Mouse (Mus musculus): ENCODE measurements around the gene Pde5a. TPM values are rescaled to one million over a fixed set of nuclear protein-coding genes. Genes with fewer than 3 reads are reported as not detected.
A peak's percentile ranks its signal among the peaks of the same experiment; 100 is the strongest.

The Pde5a gene
- polyA plus RNA-seq, 1 experiment from 2014 or later, result 27.8 TPM

DNA sequence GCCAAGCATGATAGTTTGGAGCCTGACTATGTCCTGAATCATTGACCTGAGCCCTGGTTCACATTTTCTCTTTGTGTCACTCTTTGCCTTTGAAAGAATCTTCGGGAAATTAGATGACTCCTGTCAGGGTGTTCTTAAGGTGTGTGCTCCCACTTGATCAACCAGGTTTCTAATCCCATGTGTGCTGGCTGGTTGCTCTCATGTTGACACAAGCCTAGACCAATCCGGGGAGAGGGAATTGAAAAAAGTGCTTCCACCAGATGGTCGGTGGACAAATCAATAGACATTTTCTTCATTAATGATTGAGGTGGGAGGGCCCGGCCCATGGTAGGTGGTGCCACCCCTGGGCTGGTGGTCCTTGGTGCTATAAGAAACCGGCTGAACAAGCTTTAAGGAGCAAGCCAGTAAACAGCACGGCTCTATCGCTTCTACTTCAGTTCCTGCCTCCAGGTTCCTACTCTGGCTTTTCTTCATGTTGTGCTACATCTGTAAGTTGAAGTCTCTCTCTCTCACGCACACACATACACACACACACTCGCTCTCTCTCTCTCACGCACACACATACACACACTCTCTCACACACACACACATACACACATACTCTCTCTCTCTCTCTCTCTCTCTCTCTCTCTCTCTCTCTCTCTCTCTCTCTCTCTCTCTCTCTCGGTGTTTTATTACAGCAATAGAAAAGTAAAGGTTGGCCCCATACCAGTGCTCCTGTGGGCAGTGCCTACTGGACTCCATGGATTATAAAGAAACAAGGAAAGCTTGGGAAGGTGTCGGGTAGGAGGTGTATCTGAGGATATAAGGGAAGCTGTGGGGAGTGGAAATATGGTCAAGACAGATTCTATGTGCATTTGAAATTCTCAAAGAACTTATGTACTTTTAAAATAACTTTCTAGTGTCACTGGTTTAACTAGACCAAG lies 132.1 kb downstream of the Pde5a start:
- ATAC-seq (ENCODE audit: borderline replicate concordance, extremely low read depth, low FRiP score, low TSS enrichment), result peak; percentile 23; the same call in 1 of the 2 replicates
- Histone ChIP-seq H3K9me3 (no peaks in the 10 kb centered on the region), H3K27ac (no peak overlapping the region), H3K4me2 (no peak overlapping the region), H3K27me3 (no peaks in the 10 kb centered on the region), H3K9ac (no peak overlapping the region), H3K36me3 (peaks cover 16% of the 10 kb centered on the region), H3K4me1 (no peaks in the 10 kb centered on the region), H3K4me3 (no peak overlapping the region)
- WGBS, result 71% methylated on average over 12 of the region's 12 CpGs

DNA sequence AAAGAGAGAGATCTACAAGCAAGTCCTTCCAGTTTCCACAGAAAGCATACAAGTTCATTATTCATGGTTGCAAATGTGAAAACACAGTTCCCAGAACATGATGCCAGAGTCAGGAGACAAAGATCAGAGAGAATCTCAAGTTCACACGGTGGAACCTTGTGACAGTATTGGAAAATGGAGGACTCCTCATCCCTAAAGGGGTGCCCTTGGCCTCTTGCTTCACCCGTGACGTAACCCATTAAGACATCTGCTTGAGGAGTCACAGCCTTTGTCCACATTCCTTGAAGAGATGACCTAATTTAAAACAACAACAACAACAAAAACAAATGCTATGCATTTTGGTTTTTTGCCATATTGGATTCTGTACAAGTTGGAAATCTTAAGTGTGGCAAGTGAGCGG lies 136.3 kb downstream of the Pde5a start:
- H3K9me3 ChIP-seq, result no peaks in the 10 kb centered on the region
- whole genome bisulfite sequencing, result 79% methylated on average over 4 of the region's 4 CpGs
- no peaks in the 10 kb centered on the region for H3K27me3 ChIP-seq
- H3K36me3 ChIP-seq, result no peaks in the 10 kb centered on the region
- H3K4me3 ChIP-seq, result no peak overlapping the region
- H3K9ac ChIP-seq, result no peak overlapping the region
- no peak overlapping the region for H3K4me2 ChIP-seq
- ATAC-seq (ENCODE audit: borderline replicate concordance, extremely low read depth, low FRiP score, low TSS enrichment), result no peak
- no peaks in the 10 kb centered on the region for H3K4me1 ChIP-seq
- no peak overlapping the region for H3K27ac ChIP-seq

DNA sequence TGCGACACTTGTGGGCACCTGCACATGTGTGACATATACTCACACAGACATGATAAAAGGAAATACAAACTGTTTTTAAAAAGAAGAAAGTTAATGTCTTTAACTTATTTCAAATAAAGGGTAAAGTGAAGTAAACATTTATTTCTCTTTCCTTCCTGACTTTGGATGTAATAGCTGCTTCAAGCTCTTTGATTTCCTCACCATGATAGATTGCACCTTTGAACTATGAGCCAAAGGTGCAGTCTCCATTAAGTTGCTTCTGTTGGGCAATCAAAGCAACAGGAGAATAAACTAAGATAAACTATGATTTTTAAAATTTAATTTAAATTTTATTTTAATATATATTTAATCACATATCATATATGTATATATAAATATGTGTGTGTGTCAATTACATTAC lies 139.5 kb downstream of the Pde5a start:
- no peaks in the 10 kb centered on the region for H3K4me1 ChIP-seq
- WGBS, result 94% methylated on average over 1 of the region's 1 CpGs
- no peaks in the 10 kb centered on the region for H3K27me3 ChIP-seq
- H3K9ac ChIP-seq, result no peak overlapping the region
- no peak overlapping the region for H3K27ac ChIP-seq
- H3K36me3 ChIP-seq, result no peaks in the 10 kb centered on the region
- no peak overlapping the region for H3K4me3 ChIP-seq
- no peak for ATAC-seq (ENCODE audit: borderline replicate concordance, extremely low read depth, low FRiP score, low TSS enrichment)
- no peaks in the 10 kb centered on the region for H3K9me3 ChIP-seq
- no peak overlapping the region for H3K4me2 ChIP-seq

DNA sequence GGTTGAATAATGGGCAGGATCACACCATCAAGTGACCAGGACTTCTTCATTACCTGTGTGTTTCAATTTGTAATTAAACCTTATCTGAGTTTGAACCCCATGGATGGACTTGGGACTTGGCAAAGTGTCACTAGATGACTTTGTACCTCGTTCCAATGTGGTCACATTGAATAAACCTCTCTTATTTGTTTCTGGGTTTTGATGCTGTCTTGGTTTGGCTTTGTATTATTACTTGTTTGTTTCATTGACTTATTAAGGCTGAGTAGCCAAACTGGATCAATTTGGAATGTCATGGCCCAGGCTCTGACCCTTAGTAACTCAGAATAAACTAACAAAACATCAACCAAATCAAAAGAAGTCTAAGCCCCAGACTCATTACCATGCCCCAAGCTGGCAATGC lies 142.8 kb downstream of the Pde5a start:
- Histone ChIP-seq H3K4me2 (no peak overlapping the region), H3K9ac (no peak overlapping the region), H3K4me3 (no peak overlapping the region), H3K27ac (no peak overlapping the region), H3K4me1 (no peaks in the 10 kb centered on the region), H3K9me3 (no peaks in the 10 kb centered on the region), H3K36me3 (no peaks in the 10 kb centered on the region), H3K27me3 (no peaks in the 10 kb centered on the region)
- no peak for ATAC-seq (ENCODE audit: borderline replicate concordance, extremely low read depth, low FRiP score, low TSS enrichment)
- 86% methylated on average over 1 of the region's 1 CpGs for WGBS

DNA sequence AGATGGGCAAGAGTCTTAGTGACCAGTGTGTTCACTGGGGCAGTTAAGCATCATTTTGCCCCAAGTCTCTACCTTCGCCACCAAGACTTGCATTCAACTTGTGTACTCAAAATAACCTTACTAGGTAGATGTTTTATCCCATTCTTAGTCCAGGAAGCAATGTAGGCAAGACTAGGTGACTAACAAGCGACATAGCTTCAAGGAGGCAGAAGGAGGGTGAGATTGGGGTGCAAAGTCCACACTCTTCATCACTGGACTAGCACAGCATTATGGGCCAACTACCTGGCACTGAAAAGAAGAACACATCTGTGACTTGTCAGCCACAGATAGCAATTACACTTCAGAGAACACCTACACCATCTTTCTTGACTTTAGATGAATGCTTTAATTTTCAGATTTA lies 148.1 kb downstream of the Pde5a start:
- no peak overlapping the region for H3K4me3 ChIP-seq
- no peak overlapping the region for H3K4me2 ChIP-seq
- H3K27ac ChIP-seq, result no peak overlapping the region
- H3K36me3 ChIP-seq, result no peaks in the 10 kb centered on the region
- no peaks in the 10 kb centered on the region for H3K27me3 ChIP-seq
- 82% methylated on average over 2 of the region's 2 CpGs for WGBS
- H3K9ac ChIP-seq, result no peak overlapping the region
- no peak for ATAC-seq (ENCODE audit: borderline replicate concordance, extremely low read depth, low FRiP score, low TSS enrichment)
- no peaks in the 10 kb centered on the region for H3K4me1 ChIP-seq
- H3K9me3 ChIP-seq, result no peaks in the 10 kb centered on the region

DNA sequence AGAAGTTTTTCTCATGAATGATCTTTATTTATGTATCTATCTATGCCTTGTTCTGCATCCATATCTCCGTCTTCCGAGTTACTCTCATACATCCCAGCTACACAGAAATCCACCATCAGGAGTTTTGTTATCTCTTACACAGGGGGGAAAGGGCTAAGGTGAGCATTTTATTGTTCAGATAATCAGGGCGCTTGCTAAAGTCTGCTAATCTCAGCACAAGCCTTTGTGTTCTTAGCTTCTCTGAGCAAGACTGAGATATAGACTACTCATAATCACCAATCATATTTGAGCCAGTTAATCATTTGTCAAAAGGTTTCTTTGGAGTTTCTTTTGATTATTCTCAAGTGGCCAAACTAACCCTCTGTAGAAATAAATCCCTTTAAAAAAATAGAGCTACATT lies 148.8 kb downstream of the Pde5a start:
- no peak for ATAC-seq (ENCODE audit: borderline replicate concordance, extremely low read depth, low FRiP score, low TSS enrichment)

DNA sequence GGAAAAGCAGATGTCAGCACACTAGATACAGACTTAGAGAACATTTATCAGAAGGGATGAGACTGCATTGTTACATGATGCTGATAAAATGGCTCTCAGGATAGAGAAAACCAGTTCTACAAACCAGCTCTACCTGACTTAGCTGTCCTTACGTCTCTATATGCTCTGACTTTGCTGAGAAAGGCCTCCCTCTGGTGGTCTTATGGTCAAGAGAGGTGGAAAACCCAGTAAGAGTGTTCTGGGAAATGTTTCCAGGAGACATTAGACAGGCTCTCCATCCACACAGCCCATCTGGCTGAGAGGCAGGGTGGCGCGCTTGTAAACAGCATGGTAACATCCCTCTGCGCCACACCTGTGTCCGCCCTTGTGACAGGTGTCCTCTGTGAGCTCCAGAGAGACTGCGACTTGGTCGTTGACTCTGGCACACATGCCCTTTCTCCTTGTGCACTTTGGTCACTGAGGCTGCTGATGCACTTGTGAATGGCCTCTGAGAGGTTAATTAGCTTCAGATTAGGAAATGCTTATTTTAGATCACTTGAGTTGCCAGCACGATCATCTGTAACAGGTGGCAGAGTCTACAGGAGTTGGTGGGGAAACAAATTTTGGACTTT lies 150.1 kb downstream of the Pde5a start:
- no peaks in the 10 kb centered on the region for H3K4me1 ChIP-seq

More for the DNA sequence above, 148.8 kb downstream of the Pde5a start:
- H3K9me3 ChIP-seq, result no peaks in the 10 kb centered on the region
- no peaks in the 10 kb centered on the region for H3K4me1 ChIP-seq
- no peak overlapping the region for H3K9ac ChIP-seq
- H3K4me2 ChIP-seq, result no peak overlapping the region
- H3K27me3 ChIP-seq, result no peaks in the 10 kb centered on the region
- WGBS, result 72% methylated on average over 3 of the region's 3 CpGs
- H3K27ac ChIP-seq, result no peak overlapping the region
- H3K4me3 ChIP-seq, result no peak overlapping the region
- H3K36me3 ChIP-seq, result no peaks in the 10 kb centered on the region

DNA sequence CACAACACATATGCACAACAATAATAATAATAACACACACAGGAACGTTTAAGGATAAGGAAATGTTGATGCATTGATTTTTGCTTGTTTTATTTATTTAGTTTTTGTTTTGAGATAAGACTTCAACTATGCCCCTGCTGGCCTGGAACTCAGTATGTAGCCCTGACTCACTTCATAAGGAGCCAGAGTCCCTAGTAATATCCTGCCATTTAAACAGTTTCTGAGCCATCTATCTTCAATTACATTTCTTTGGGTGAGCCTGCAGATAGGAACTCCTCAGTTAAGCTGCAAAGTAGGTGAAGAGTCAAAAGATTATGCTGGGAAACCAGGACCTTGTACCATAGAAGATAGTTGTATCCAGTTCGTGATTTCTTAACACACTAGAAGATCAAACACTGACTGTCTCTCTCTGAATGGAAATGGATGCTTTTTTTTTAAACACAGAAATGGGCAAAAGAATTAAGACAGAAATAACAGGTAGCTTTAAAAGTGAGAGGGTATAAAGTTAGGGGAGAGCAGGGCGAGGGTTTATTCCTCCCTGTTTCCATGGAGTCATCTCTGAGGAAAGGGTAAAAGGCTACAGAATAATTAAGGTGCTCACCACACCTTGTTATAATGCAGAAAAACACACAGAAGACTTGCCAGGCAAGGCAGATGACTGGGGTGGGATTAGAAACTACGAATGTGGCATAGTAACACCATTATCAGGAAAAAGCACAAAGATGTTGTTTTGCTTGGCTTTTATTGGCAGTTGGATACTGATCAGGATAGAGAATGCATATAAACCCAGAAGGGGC lies 159.0 kb downstream of the Pde5a start:
- WGBS, result 58% methylated on average over 4 of the region's 4 CpGs
- Histone ChIP-seq H3K4me3 (no peak overlapping the region), H3K36me3 (no peaks in the 10 kb centered on the region), H3K4me2 (no peak overlapping the region), H3K27me3 (no peaks in the 10 kb centered on the region), H3K9me3 (no peaks in the 10 kb centered on the region), H3K9ac (no peak overlapping the region), H3K4me1 (peaks cover 8% of the 10 kb centered on the region; the same call in 1 of the 2 replicates), H3K27ac (peak overlapping the region; percentile 35; the same call in 1 of the 2 replicates)
- ATAC-seq (ENCODE audit: borderline replicate concordance, extremely low read depth, low FRiP score, low TSS enrichment), result no peak

More for the DNA sequence above, 150.1 kb downstream of the Pde5a start:
- H3K9me3 ChIP-seq, result no peaks in the 10 kb centered on the region
- H3K27me3 ChIP-seq, result no peaks in the 10 kb centered on the region
- 83% methylated on average over 8 of the region's 8 CpGs for WGBS
- no peak overlapping the region for H3K9ac ChIP-seq
- H3K27ac ChIP-seq, result no peak overlapping the region
- ATAC-seq (ENCODE audit: borderline replicate concordance, extremely low read depth, low FRiP score, low TSS enrichment), result no peak
- H3K4me3 ChIP-seq, result no peak overlapping the region
- no peak overlapping the region for H3K4me2 ChIP-seq
- H3K36me3 ChIP-seq, result no peaks in the 10 kb centered on the region

DNA sequence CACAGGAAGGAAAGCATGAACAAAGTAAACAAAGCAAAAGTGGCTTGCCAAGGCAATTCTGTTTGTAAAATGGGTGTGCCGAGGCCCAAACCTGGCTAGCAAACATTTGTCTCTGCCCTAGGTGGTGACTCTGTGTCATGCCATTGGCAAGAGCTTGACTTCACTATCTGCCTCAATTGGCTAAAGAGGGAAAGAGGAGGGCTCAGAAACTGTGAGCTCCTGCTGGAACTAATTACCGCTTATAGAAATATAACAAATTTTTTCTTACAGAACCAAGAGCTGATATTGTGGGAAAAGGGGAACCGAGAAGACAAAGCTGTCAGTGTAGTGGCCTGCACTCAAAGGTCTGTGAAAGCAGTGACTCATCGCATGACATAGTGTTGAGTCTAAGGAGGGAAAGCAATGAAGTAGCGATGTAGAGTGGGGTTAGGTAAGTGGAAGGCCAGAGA lies 159.6 kb downstream of the Pde5a start:
- Histone ChIP-seq H3K9ac (no peak overlapping the region), H3K36me3 (no peaks in the 10 kb centered on the region), H3K4me2 (no peak overlapping the region), H3K9me3 (no peaks in the 10 kb centered on the region), H3K27ac (peak overlapping the region; percentile 55), H3K4me1 (peaks cover 8% of the 10 kb centered on the region; the same call in 1 of the 2 replicates), H3K4me3 (no peak overlapping the region), H3K27me3 (no peaks in the 10 kb centered on the region)
- WGBS, result 55% methylated on average over 5 of the region's 5 CpGs
- no peak for ATAC-seq (ENCODE audit: borderline replicate concordance, extremely low read depth, low FRiP score, low TSS enrichment)

DNA sequence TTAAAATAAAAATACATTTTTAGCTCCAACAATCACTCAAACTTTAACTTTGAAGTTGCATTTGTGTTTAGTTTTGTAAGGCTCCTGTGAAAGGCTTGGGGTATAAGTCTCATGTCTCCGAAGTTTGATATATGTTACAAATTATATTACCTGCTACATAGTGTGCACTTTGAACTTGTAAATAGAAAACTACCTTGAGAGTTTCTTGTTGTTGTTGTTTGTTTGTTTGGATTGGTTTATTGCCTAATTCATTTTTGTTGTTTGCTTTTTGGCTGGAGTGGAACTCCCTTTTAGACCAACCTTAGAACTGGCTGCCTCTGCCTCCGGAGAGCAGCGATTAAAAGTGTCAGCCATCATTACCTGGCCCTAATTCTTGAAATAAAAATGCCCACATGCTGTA lies 166.0 kb downstream of the Pde5a start, which contains the start of gene Fabp2:
TSS of gene Fabp2 (plus strand) at position 301 of the 400 bp plus-strand sequence.
- H3K27ac ChIP-seq, result no peak within 1 kb of the TSS
- no peaks in the 10 kb centered on the region for H3K4me1 ChIP-seq
- no peaks in the 10 kb centered on the region for H3K36me3 ChIP-seq
- ATAC-seq (ENCODE audit: borderline replicate concordance, extremely low read depth, low FRiP score, low TSS enrichment), result no peak
- no peaks in the 10 kb centered on the region for H3K9me3 ChIP-seq
- no peak within 1 kb of the TSS for H3K4me3 ChIP-seq
- H3K4me2 ChIP-seq, result no peak within 1 kb of the TSS
- H3K27me3 ChIP-seq, result no peaks in the 10 kb centered on the region
- H3K9ac ChIP-seq, result no peak within 1 kb of the TSS
- WGBS, result 93% methylated on average over 3 of the region's 3 CpGs

DNA sequence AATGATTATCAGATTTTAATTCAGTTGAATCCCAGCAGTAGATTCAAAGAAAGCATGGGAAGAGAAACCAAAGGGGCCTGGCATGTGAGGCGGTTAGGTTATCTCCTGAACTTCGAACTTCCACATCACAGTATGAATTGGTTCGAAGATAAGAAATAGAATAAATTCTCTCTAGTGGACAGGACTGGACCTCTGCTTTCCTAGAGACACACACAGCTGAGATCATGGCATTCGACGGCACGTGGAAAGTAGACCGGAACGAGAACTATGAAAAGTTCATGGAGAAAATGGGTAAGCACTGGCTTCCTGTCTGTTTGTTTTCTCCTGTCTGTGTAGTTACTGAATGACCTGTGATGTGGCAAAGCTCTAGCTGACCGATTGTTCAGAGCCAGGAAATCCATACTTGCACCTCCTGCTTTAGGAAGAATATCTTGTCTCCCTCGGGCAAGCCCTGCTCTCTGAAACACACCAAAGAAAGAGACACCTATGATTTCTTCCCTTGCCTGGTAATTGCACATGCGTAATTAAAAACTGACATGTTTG lies 166.5 kb downstream of the Pde5a start:
- Histone ChIP-seq H3K36me3 (no peaks in the 10 kb centered on the region), H3K9me3 (no peaks in the 10 kb centered on the region), H3K27ac (no peak overlapping the region), H3K4me1 (no peaks in the 10 kb centered on the region), H3K4me2 (no peak overlapping the region), H3K27me3 (no peaks in the 10 kb centered on the region), H3K4me3 (no peak overlapping the region), H3K9ac (no peak overlapping the region)
- 51% methylated on average over 11 of the region's 11 CpGs for WGBS
- no peak for ATAC-seq (ENCODE audit: borderline replicate concordance, extremely low read depth, low FRiP score, low TSS enrichment)

Measured in lung, embryonic 15.5 days (tissue).